Mouse (Mus musculus): Measurements from ENCODE around the gene Mctp1. TPM values are rescaled to one million over a fixed set of nuclear protein-coding genes. Genes with fewer than 3 reads are reported as not detected.

The Mctp1 gene
- polyA plus RNA-seq, 1 experiment = 19.2 TPM

- no peak overlapping the region for H3K4me3 ChIP-seq (ENCODE audit: insufficient read depth, low read length)
These were observed 416.8 kb downstream of the Mctp1 start for GRCm38 (mm10) chr13:76801126-76801632.

GRCm38 (mm10) chr13:76802051-76802728, 417.9 kb downstream of the Mctp1 start:
- Histone ChIP-seq H3K4me3 (ENCODE audit: insufficient read depth, low read length) (no peak overlapping the region), H3K4me1 (ENCODE audit: control insufficient read depth, insufficient read depth, low read length) (no peaks in the 10 kb centered on the region), H3K27ac (ENCODE audit: insufficient read depth, low read length) (no peak overlapping the region)
- TF ChIP-seq POLR2A (IDR thresholded peaks at IDR 0.05; ENCODE audit: extremely low read depth, insufficient read depth, low read length) (no peak), CTCF (IDR thresholded peaks at IDR 0.05; ENCODE audit: extremely low read depth, insufficient read depth, low read length) (peak; percentile 71)

More at GRCm38 (mm10) chr13:76801126-76801632, 416.8 kb downstream of the Mctp1 start:
- Histone ChIP-seq H3K27ac (ENCODE audit: insufficient read depth, low read length) (no peak overlapping the region), H3K4me1 (ENCODE audit: control insufficient read depth, insufficient read depth, low read length) (no peaks in the 10 kb centered on the region)
- TF ChIP-seq CTCF (IDR thresholded peaks at IDR 0.05; ENCODE audit: extremely low read depth, insufficient read depth, low read length) (no peak), POLR2A (IDR thresholded peaks at IDR 0.05; ENCODE audit: extremely low read depth, insufficient read depth, low read length) (no peak)

DNA sequence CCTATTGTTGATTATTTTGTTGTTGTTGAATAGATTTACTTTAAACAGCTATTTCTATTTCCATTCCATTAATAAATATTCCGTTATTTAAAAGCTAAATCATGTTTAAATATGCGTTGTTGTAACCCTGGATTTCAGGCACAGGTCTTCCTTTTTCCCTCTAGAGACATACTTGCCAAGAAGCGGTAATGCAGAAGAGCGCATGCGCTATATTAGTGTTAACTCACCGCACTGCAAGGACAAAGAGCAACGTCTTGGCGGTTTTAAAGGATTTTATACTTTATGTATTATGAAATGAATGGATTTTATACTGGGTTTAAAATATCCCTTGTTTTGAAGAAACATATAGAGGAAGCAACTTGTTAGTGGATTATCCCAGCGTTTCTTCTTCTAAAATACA, 418.6 kb downstream of the Mctp1 start:
- Histone ChIP-seq H3K4me3 (ENCODE audit: insufficient read depth, low read length) (no peak overlapping the region), H3K27ac (ENCODE audit: insufficient read depth, low read length) (no peak overlapping the region), H3K4me1 (ENCODE audit: control insufficient read depth, insufficient read depth, low read length) (no peaks in the 10 kb centered on the region)
- TF ChIP-seq POLR2A (IDR thresholded peaks at IDR 0.05; ENCODE audit: extremely low read depth, insufficient read depth, low read length) = no peak
- TF ChIP-seq CTCF (IDR thresholded peaks at IDR 0.05; ENCODE audit: extremely low read depth, insufficient read depth, low read length) = no peak

DNA sequence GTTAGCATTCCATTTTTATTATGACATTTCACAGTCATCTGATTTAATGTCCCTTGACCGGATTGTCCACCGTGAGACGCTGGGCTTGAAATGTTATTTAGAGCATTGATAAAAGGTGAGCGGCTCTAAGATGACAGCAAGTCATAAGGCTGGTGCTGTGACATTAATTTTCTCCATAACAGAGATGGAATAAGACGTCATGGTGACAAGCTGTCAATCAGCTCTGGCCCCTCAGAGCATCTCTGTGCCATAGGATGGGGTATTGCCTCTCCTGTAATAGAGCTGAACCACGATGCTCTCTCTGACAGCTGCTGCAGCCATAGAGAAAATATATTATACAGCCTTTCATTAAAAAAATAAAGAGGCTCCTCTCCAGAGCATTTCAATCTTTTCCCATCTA, 419.5 kb downstream of the Mctp1 start:
- no peak for TF ChIP-seq POLR2A (IDR thresholded peaks at IDR 0.05; ENCODE audit: extremely low read depth, insufficient read depth, low read length)
- TF ChIP-seq CTCF (IDR thresholded peaks at IDR 0.05; ENCODE audit: extremely low read depth, insufficient read depth, low read length) = no peak
- Histone ChIP-seq H3K4me3 (ENCODE audit: insufficient read depth, low read length) (no peak overlapping the region), H3K4me1 (ENCODE audit: control insufficient read depth, insufficient read depth, low read length) (no peaks in the 10 kb centered on the region), H3K27ac (ENCODE audit: insufficient read depth, low read length) (no peak overlapping the region)

DNA sequence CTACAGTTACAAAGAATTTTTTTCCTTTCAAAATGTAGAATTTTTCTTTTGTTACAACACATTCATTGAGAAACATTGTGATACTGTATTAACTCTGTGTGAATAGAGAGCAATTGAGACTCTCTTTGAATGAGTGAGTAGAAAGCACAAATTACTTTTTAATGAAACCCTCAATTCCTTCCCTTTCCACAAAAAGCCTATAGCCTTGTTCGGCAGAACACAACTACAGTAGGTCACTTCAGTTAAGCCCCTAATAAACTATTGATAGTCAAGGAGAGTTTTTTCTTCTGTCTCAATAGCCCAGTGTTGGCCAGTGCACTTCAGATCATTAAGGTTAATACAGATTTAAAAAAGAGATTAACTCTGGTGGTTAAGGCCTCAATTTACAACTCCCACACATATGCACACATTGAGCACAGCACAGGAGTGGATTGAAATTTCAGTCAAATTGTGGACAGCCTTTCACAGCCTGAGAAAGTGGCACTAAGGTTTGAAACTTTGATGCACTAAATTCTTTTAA, 424.6 kb downstream of the Mctp1 start:
- no peak overlapping the region for H3K27ac ChIP-seq (ENCODE audit: insufficient read depth, low read length)
- H3K4me1 ChIP-seq (ENCODE audit: control insufficient read depth, insufficient read depth, low read length) = no peaks in the 10 kb centered on the region
- H3K4me3 ChIP-seq (ENCODE audit: insufficient read depth, low read length) = no peak overlapping the region
- no peak for TF ChIP-seq CTCF (IDR thresholded peaks at IDR 0.05; ENCODE audit: extremely low read depth, insufficient read depth, low read length)
- TF ChIP-seq POLR2A (IDR thresholded peaks at IDR 0.05; ENCODE audit: extremely low read depth, insufficient read depth, low read length) = no peak

DNA sequence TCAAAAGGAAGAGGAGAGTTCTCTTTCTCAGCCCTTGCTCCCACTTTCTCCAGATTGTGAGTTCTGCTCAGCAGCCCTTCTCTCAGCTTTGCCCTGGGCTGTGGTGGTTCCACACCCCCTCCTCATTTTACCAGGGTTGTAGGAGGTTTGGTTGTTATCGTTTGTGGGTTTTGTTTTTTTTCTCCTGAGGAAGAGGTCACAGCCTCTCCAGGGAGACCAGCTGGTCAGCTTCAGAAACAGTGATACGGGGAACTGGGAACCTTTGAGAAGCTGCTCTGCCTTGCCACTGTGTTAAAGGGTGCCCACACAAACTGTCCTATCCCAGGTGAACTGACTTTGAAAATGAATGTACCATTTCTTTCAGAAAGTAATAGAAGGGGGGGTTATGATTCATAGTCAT, 425.5 kb downstream of the Mctp1 start:
- no peaks in the 10 kb centered on the region for H3K4me1 ChIP-seq (ENCODE audit: control insufficient read depth, insufficient read depth, low read length)

DNA sequence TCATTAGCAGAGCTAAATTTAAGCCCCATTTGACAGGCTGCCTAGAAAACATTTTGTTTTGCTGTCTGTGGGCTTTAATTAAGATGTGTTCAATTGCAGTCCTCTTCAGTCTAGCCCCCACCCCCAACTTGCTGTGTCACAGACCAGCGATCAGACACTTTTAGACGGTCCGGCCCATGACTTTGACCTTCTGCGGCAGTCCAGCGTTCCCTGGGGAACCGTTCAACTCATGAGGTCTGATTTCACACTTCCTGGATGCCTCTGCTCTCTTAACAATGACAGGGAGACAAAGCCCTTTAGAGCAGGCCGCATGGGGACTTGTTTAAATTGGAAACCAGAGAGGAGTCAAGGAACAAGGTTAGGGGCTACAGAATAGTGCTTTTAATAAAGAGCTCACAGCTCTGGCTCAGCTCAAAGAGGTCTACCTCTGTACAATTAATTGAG, 426.2 kb downstream of the Mctp1 start:
- Histone ChIP-seq H3K4me1 (ENCODE audit: control insufficient read depth, insufficient read depth, low read length) (no peaks in the 10 kb centered on the region), H3K27ac (ENCODE audit: insufficient read depth, low read length) (no peak overlapping the region), H3K4me3 (ENCODE audit: insufficient read depth, low read length) (no peak overlapping the region)
- TF ChIP-seq POLR2A (IDR thresholded peaks at IDR 0.05; ENCODE audit: extremely low read depth, insufficient read depth, low read length) (no peak), CTCF (IDR thresholded peaks at IDR 0.05; ENCODE audit: extremely low read depth, insufficient read depth, low read length) (no peak)

More for the DNA sequence above, 425.5 kb downstream of the Mctp1 start:
- H3K27ac ChIP-seq (ENCODE audit: insufficient read depth, low read length) = no peak overlapping the region
- TF ChIP-seq POLR2A (IDR thresholded peaks at IDR 0.05; ENCODE audit: extremely low read depth, insufficient read depth, low read length) (no peak), CTCF (IDR thresholded peaks at IDR 0.05; ENCODE audit: extremely low read depth, insufficient read depth, low read length) (no peak)
- H3K4me3 ChIP-seq (ENCODE audit: insufficient read depth, low read length) = no peak overlapping the region

DNA sequence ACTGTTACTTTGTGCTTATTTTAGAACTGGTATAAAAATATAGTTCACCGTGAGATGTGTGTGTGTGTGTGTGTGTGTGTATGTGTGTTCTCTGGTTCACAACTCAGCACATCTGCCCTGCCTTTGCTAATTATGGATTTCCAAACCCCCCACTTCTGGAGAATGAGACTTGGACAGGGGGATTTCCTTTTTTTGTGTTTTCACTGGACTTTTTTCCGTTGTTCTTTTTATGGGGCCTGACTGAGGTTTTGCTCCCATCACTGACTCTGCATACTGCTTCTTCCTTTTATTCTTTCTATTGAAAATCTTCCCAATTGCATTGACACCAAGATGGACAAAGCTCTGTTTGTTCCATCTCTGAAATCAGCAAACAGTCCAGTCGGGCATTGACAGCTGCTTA, 438.7 kb downstream of the Mctp1 start:
- TF ChIP-seq CTCF (IDR thresholded peaks at IDR 0.05; ENCODE audit: extremely low read depth, insufficient read depth, low read length) (no peak), POLR2A (IDR thresholded peaks at IDR 0.05; ENCODE audit: extremely low read depth, insufficient read depth, low read length) (no peak)
- Histone ChIP-seq H3K4me1 (ENCODE audit: control insufficient read depth, insufficient read depth, low read length) (no peaks in the 10 kb centered on the region), H3K4me3 (ENCODE audit: insufficient read depth, low read length) (no peak overlapping the region), H3K27ac (ENCODE audit: insufficient read depth, low read length) (no peak overlapping the region)

DNA sequence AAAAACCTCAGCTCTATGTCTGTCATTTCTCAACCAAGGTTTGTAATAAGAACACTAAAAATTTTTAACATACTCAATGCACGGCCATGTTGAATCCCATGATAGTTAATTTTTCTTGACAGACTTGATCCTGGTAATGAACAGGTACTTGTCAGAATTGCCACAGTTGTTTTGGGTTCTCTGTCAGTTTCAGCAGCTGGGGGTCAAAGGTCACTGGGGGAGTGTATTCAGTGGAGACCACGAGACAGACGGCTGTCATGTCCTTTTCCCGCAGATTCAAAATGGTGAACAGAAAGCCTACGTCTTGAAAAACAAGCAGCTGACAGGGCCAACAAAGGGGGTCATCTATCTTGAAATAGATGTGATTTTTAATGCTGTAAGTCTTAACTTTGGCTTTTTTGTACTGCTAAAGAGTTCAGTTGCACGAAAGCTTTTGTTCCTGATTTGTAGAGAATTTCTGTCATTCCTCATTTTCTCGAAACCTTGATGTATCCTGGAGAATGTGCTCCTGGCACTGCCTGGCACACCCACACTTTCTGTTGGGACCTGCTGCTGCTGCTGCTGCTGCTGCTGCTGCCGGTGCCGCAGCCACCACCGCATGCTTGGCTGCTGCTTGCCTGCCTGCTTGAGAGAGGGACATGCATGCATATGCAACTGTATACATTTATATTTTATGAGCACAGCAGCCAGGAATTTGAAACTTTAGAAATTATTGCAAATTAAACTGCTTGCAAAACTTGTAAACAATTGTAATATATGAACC, 440.8 kb downstream of the Mctp1 start:
- TF ChIP-seq POLR2A (IDR thresholded peaks at IDR 0.05; ENCODE audit: extremely low read depth, insufficient read depth, low read length) = no peak
- no peak for TF ChIP-seq CTCF (IDR thresholded peaks at IDR 0.05; ENCODE audit: extremely low read depth, insufficient read depth, low read length)
- Histone ChIP-seq H3K27ac (ENCODE audit: insufficient read depth, low read length) (no peak overlapping the region), H3K4me1 (ENCODE audit: control insufficient read depth, insufficient read depth, low read length) (no peaks in the 10 kb centered on the region), H3K4me3 (ENCODE audit: insufficient read depth, low read length) (no peak overlapping the region)
